Mouse (Mus musculus) olfactory bulb, adult 2 months (tissue): ENCODE data around the gene Pde8a.

Experiments
- CTCF ChIP-seq: fragments of 200-500 bp; IDR thresholded peaks from 2 replicates; pipeline ENCODE4 v1.5.1; 2012; ENCODE audit warnings: low read depth, mild to moderate bottlenecking, low read length, moderate library complexity; ENCODE audit not compliant: insufficient read depth
- POLR2A ChIP-seq: fragments of 200-500 bp; IDR thresholded peaks from 2 replicates; pipeline ENCODE4 v1.6.1; 2012; ENCODE audit warnings: mild to moderate bottlenecking, low read depth, low read length, moderate library complexity; ENCODE audit not compliant: insufficient read depth

DNA sequence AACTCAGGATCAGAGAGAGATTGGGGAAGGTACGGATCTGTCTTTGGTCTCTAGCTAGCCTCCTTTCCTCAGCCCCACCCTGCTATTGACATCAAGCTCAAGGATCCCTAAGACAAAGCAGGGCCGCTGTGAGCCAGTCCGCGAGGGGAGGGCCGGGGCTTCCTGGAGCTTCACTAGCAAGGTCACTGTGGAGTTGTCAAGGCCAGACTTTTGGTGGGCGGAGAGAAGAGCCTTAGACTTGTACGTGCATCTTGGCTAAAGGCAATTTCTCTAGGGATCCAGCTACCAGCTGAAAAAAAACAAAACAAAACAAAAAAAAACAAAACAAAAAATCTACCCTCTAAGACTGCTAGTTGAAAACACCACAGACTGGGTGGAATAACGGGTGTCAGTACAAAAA is 1.6 kb upstream of the Pde8a start:
- TF ChIP-seq CTCF (no peak), POLR2A (no peak)
